Mouse (Mus musculus): ENCODE results near the gene Nrde2.

Nrde2 gene

GRCm38 (mm10) chr12:100124913-100125798, 34.3 kb downstream of the Nrde2 start:
- no peak for DNase-seq (ENCODE audit: low spot score in 2 of 2)

- no peak for DNase-seq (ENCODE audit: low spot score in 2 of 2)
These were observed 36.0 kb downstream of the Nrde2 start for GRCm38 (mm10) chr12:100123476-100123875.

GRCm38 (mm10) chr12:100122921-100123381, 36.5 kb downstream of the Nrde2 start:
- peak; percentile 56 to 62 for DNase-seq (ENCODE audit: low spot score in 2 of 2)

GRCm38 (mm10) chr12:100115982-100116381, 43.5 kb downstream of the Nrde2 start:
- DNase-seq (ENCODE audit: low spot score in 2 of 2) = no peak

GRCm38 (mm10) chr12:100109986-100110696, 49.3 kb downstream of the Nrde2 start, which contains the start of gene Psmc1:
Psmc1 (plus strand) TSS chr12:100110154.
- DNase-seq (ENCODE audit: low spot score in 2 of 2) = peak; percentile 70 to 79

GRCm38 (mm10) chr12:100107436-100107835, 52.0 kb downstream of the Nrde2 start:
- DNase-seq (ENCODE audit: low spot score in 2 of 2) = no peak

- peak in 1 of 2 experiments; percentile 57 for DNase-seq (ENCODE audit: low spot score in 2 of 2)
These were observed 53.1 kb downstream of the Nrde2 start for GRCm38 (mm10) chr12:100106275-100106895.

GRCm38 (mm10) chr12:100104530-100104929, 54.9 kb downstream of the Nrde2 start:
- no peak for DNase-seq (ENCODE audit: low spot score in 2 of 2)

- no peak for DNase-seq (ENCODE audit: low spot score in 2 of 2)
These were observed 57.8 kb downstream of the Nrde2 start for GRCm38 (mm10) chr12:100101651-100102050.

- no peak for DNase-seq (ENCODE audit: low spot score in 2 of 2)
These were observed 58.8 kb downstream of the Nrde2 start for GRCm38 (mm10) chr12:100100707-100101030.

- no peak for DNase-seq (ENCODE audit: low spot score in 2 of 2)
These were observed 59.3 kb downstream of the Nrde2 start for GRCm38 (mm10) chr12:100099971-100100706.

- no peak for DNase-seq (ENCODE audit: low spot score in 2 of 2)
These were observed 66.4 kb downstream of the Nrde2 start for GRCm38 (mm10) chr12:100093046-100093445.

- no peak for DNase-seq (ENCODE audit: low spot score in 2 of 2)
These were observed 68.7 kb downstream of the Nrde2 start for GRCm38 (mm10) chr12:100090750-100091149.

GRCm38 (mm10) chr12:100089265-100089664, 70.2 kb downstream of the Nrde2 start:
- DNase-seq (ENCODE audit: low spot score in 2 of 2) = peak; percentile 47 to 58

GRCm38 (mm10) chr12:100088026-100088425, 71.4 kb downstream of the Nrde2 start:
- no peak for DNase-seq (ENCODE audit: low spot score in 2 of 2)

GRCm38 (mm10) chr12:100079636-100080286, 79.7 kb downstream of the Nrde2 start:
- peak; percentile 58 to 72 for DNase-seq (ENCODE audit: low spot score in 2 of 2)

- DNase-seq (ENCODE audit: low spot score in 2 of 2) = no peak
These were observed 83.7 kb downstream of the Nrde2 start for GRCm38 (mm10) chr12:100075715-100076114.

Data from heart, adult 9 months (tissue).